Mouse (Mus musculus) kidney, postnatal 10 days (tissue): ENCODE results near the gene Ankrd53.

ENCODE experiments used
- DNase-seq: peaks from one replicate; pipeline ENCODE4 v3.0.0; 2021; ENCODE audit warnings: mixed read lengths

Gene Ankrd53

GRCm38 (mm10) chr6:83762344-83762743, at the start of gene Ankrd53:
TSS of gene Ankrd53 (plus strand) at chr6:83762644.
- no peak for DNase-seq

GRCm38 (mm10) chr6:83713271-83714136, 48.9 kb upstream of the Ankrd53 start:
- no peak for DNase-seq

GRCm38 (mm10) chr6:83714221-83715123, 48.0 kb upstream of the Ankrd53 start:
- DNase-seq, result peak; percentile 28

DNA sequence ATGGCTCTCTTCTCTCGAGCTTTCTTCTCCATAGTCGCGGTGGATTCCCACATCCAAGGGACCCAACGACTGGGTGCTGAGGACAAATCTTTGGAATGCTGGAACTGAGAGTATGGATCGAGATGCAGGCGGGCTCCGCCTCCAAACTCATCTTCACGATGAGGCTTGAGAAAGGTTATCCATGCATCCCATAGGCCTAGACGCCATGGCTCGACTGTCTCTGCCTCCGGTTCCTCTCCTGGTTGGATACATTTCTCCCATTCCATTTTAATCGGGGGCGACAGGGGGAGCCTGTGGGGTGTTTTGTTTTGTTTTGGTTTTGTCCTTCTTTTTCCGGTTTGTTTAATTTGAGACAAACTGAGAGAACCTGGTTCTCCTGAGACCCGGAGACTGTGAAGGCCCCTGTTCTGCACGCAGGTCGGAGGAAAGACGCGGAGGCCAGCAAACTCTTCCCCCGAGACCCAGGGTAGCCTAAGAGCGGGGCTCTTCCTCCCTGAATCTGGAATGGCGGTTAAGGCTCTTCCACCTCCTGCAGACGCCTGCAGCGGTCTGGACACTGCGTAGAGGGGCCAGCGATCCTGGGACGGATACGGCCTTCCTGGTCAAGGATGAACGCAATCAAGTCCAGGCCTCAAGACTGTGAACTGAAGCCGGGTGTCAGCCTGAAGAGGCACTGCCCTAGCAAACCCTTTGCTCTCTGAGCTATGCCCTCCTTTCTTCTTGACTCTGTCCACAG, 46.8 kb upstream of the Ankrd53 start:
- DNase-seq, result no peak

GRCm38 (mm10) chr6:83717026-83717425, 45.4 kb upstream of the Ankrd53 start:
- no peak for DNase-seq

- DNase-seq, result no peak
These were observed 39.9 kb upstream of the Ankrd53 start for GRCm38 (mm10) chr6:83722526-83722925.

- DNase-seq, result no peak
These were observed 35.3 kb upstream of the Ankrd53 start for GRCm38 (mm10) chr6:83727178-83727577.

DNA sequence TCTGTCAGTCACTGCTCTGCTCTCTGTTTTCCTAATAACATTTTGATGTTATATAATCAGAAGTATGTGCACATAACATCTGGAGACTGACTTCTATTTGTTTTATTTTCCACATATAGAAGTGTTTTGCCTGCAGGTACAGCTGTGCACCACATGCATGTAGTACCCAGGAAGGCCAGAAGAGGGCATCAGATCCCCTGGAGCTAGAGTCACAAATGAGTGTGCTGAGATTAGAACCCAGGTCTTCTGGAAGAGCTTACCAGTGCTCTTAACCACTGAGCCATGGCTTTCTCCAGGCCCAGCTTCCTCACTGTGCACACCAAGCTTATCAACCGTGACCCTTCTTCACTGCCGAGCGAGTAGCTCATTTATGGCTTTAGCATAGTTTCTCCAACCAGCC, 34.0 kb upstream of the Ankrd53 start:
- peak; percentile 48 for DNase-seq

GRCm38 (mm10) chr6:83729350-83729970, 33.0 kb upstream of the Ankrd53 start:
- DNase-seq, result no peak

- peak; percentile 88 for DNase-seq
These were observed 31.3 kb upstream of the Ankrd53 start for GRCm38 (mm10) chr6:83731128-83731527.

GRCm38 (mm10) chr6:83737311-83737710, 25.1 kb upstream of the Ankrd53 start:
- no peak for DNase-seq

GRCm38 (mm10) chr6:83738596-83738995, 23.8 kb upstream of the Ankrd53 start:
- no peak for DNase-seq

DNA sequence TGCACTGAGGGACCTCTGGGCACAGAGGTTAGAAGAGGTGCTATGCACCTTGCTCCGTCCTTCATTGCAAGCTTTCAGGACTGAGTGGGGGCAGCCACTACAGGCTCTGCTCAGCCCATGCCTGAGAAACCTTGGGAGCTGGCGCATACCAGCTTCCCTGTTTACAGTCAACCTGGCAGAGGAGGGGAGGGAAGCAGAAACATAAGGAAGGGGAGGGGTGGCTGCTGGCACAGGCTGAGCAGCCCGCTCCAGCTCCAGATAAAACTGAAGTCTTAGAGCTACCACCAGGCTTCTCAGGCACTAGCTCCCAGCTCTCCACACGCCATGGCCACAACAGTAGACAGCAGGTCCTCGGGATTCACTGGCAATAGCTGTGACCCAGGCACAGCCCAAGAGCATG, 19.7 kb upstream of the Ankrd53 start, which contains the start of gene Atp6v1b1:
Gene Atp6v1b1, plus strand, starts transcription at position 230 of the 400 bp plus-strand sequence.
- DNase-seq, result peak; percentile 58

DNA sequence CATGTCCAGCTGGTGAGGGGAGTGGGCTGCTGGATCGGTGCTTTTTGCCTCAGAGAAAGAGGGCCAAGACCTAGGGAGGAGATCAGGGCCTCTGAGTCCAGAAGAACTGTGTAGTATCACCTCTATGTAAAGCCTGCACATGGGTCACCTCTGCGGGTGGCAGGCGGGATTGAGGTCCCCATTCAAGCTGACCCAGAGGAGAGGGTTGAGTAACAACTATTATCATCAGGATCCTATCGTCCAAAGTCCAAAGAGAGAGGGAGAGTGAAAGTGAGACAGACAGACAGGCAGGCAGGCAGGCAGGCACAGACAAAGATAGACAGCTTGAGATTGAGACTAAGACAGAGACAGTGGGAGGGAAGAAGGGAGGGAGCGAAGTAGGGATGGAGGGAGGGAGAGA, 19.2 kb upstream of the Ankrd53 start:
- no peak for DNase-seq

- peak; percentile 65 for DNase-seq
These were observed 18.3 kb upstream of the Ankrd53 start for GRCm38 (mm10) chr6:83744126-83744525.

- peak; percentile 25 for DNase-seq
These were observed 17.9 kb upstream of the Ankrd53 start for GRCm38 (mm10) chr6:83744557-83744956.

DNA sequence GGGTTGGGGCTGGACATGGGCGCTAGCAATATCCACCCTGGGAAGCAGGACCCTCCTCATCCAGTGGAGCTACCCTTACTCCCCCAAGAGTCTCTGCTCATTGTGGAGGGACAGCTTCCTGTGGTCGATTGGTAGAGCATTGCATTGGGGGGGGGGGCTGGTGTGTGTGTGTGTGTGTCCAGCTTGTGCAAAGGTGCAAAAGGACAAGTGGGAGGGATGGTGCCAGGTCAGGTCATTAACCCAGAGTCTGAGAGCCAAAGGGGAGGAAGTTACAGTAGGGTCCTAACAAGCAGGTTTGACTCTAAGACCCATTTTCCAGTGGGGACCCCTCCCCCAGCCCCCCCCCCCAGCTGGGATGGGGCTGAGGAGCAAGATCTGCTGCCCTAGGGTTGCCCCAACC, 17.0 kb upstream of the Ankrd53 start:
- DNase-seq, result no peak

DNA sequence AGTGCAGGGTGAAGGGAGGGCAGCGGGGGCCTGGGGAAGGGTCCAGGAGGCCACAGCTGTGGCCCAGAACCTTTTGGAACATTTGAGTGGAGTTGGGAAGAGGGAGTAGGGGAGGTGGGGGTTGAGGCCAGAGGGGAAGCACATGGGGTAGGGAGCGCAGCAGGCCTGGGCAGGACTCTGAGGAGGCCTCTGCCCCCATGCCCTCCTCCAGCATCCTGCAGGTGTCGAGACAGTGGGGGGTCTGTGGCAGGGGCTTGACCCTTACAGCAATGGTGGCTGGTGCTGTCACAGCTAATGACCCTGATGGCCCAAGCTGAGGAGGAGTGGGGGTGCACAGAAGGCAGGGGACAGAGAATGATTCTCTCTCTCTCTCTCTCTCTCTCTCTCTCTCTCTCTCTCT, 13.2 kb upstream of the Ankrd53 start:
- DNase-seq, result no peak

DNA sequence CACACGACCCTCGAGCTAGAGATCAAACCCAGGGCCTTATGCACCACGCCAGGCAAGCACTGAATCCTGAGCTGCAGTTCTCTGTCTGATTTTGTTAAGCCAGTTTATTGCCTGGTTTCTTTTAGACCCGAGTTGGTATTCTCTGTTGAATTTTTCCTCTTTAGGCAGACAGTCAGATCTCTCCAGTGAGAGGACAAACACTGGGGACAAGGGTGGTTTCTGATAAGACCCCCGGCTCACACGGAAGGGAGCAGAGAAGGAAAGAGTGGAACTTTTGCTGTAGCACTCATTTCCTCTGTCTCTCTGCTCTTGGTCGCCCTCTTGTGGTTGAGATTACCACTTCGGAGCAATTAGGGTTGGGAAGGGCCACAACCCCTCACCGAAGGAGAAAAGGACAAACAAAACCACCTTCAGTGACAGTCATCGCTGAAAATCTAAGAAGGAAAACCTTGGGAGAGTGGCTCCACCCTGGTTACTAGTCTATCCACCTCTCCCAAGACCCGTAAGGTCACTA, 12.2 kb upstream of the Ankrd53 start:
- peak; percentile 83 for DNase-seq

GRCm38 (mm10) chr6:83756051-83756450, 6.4 kb upstream of the Ankrd53 start:
- DNase-seq, result no peak

DNA sequence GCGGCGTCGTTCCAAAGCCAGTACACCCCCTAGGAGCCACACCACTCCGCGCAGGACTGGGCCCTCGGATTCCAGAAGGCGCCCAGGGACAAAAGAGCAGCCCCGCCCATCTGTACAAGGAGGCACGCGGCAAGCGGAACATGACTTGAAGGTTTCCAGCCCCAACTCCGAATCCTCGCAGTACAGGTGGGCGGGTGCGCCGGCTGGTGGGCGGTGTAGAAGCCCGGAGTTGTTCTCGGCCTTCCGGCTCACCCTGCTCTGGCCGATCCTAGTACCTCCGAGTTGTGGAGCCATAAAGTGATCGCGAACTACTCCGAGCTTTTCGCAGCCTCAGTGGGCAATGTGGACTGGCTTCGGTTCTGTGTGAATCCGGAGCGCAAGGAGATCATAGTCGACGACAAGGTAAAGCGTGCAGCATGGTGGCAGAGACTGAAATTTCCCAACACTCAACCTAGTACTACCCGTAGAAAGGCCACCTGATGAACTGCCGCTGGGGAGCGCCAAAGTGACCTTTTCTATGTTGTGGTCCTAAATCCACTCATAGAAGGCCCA, 512 bp downstream of the Ankrd53 start:
- DNase-seq, result peak; percentile 64

GRCm38 (mm10) chr6:83766982-83767381, 4.5 kb downstream of the Ankrd53 start:
- no peak for DNase-seq
